Mouse (Mus musculus) bone marrow, adult 2 months (tissue): ENCODE data around the gene Bcas1.

Source experiments
- CTCF ChIP-seq: fragments of 200-500 bp; IDR thresholded peaks from 2 replicates; pipeline ENCODE4 v1.5.1; 2011; ENCODE audit warnings: low read length, control low read depth; ENCODE audit not compliant: control insufficient read depth, insufficient read depth
- POLR2A ChIP-seq: fragments of 200-500 bp; IDR thresholded peaks from 2 replicates; pipeline ENCODE4 v1.6.1; 2011; ENCODE audit warnings: low read depth, mild to moderate bottlenecking, control low read depth, low read length, borderline replicate concordance; ENCODE audit not compliant: control insufficient read depth

DNA sequence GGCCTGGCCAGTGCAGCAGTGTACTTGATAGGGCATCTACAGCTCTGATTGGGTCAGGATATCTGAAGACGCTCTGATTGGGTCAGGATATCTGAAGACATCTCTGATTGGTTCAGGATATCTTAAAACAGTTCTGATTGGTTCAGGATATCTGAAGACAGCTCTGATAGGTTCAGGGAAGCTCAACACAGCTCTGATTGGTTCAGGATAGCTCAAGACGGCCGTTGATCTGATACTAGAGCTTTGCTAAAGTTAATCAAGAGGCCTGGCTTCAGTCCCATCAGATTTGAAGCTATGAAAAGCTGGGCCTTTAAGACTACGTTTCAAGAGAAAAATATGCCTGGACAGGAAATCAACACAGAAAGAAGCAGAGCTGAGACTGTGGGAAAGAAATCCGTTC is 77.9 kb downstream of the Bcas1 start:
- TF ChIP-seq CTCF = no peak
- no peak for TF ChIP-seq POLR2A
